Mouse (Mus musculus): ENCODE measurements around the gene Ntng1. TPM values are rescaled to one million over a fixed set of nuclear protein-coding genes. Genes with fewer than 3 reads are reported as not detected.

The Ntng1 gene
- polyA plus RNA-seq, 1 experiment = 0.07 TPM

DNA sequence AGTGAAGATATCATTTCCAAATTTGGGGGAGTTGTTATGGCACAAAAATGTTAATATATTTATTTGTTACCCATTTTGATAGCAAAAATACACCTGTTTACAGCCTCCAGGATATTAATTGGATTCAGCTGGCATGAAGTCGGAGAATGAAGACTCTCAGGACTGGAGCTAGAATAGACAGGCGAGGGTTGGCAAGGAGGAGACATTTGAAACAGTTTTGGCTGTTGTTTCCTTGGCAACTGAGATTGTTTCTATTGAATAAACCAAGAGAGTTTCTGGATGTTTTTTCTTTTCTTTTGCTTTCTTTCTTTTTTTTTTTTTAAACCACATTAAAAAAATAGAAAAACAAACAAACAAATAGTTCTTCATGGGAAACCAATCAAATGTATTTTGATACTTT is 159.7 kb downstream of the Ntng1 start:
- TF ChIP-seq CTCF (IDR thresholded peaks at IDR 0.05; ENCODE audit: borderline replicate concordance, control insufficient read depth, extremely low read depth, insufficient read depth, low read length, poor library complexity) = no peak
- no peak for TF ChIP-seq POLR2A (IDR thresholded peaks at IDR 0.05; ENCODE audit: control insufficient read depth, extremely low read depth, insufficient read depth, low read length, poor library complexity)
- Histone ChIP-seq H3K4me3 (ENCODE audit: control insufficient read depth, insufficient read depth, low read length) (no peak overlapping the region), H3K36me3 (ENCODE audit: control insufficient read depth, insufficient read depth, low read length) (no peaks in the 10 kb centered on the region), H3K27me3 (ENCODE audit: control insufficient read depth, insufficient read depth, low read length) (no peaks in the 10 kb centered on the region), H3K27ac (ENCODE audit: control insufficient read depth, insufficient read depth, low read length) (no peak overlapping the region), H3K4me1 (replicated peaks; ENCODE audit: control insufficient read depth, insufficient read depth, low read length) (no peaks in the 10 kb centered on the region)
- no peak for DNase-seq
- 94% methylated on average over 2 of the region's 2 CpGs for WGBS

DNA sequence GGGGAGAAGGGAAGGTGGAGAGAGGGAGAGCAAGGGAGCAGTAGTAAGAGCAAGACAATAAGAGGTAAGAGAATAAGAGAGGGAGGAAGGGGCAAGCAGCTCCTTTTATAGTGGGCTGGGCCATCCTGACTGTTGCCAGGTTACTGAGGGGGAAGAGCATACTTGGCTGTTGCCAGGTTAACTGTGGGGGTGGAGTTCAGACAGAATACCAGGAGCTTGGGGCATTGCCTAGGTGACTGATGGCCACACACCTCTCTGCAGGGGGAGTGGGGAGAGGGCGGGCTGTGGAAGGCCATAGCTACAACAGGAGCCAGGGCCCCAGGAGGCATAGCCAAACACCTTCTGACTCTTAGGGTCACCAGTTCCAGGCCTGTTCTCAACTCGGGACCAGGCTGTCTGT is 166.2 kb downstream of the Ntng1 start:
- Histone ChIP-seq H3K4me1 (replicated peaks; ENCODE audit: control insufficient read depth, insufficient read depth, low read length) (no peaks in the 10 kb centered on the region), H3K4me3 (ENCODE audit: control insufficient read depth, insufficient read depth, low read length) (no peak overlapping the region), H3K27me3 (ENCODE audit: control insufficient read depth, insufficient read depth, low read length) (no peaks in the 10 kb centered on the region), H3K36me3 (ENCODE audit: control insufficient read depth, insufficient read depth, low read length) (no peaks in the 10 kb centered on the region), H3K27ac (ENCODE audit: control insufficient read depth, insufficient read depth, low read length) (no peak overlapping the region)
- no peak for TF ChIP-seq CTCF (IDR thresholded peaks at IDR 0.05; ENCODE audit: borderline replicate concordance, control insufficient read depth, extremely low read depth, insufficient read depth, low read length, poor library complexity)
- no peak for TF ChIP-seq POLR2A (IDR thresholded peaks at IDR 0.05; ENCODE audit: control insufficient read depth, extremely low read depth, insufficient read depth, low read length, poor library complexity)
- WGBS = 91% methylated on average over 2 of the region's 2 CpGs
- DNase-seq = no peak

- Histone ChIP-seq H3K27me3 (ENCODE audit: control insufficient read depth, insufficient read depth, low read length) (no peaks in the 10 kb centered on the region), H3K27ac (ENCODE audit: control insufficient read depth, insufficient read depth, low read length) (no peak overlapping the region), H3K36me3 (ENCODE audit: control insufficient read depth, insufficient read depth, low read length) (no peaks in the 10 kb centered on the region), H3K4me1 (replicated peaks; ENCODE audit: control insufficient read depth, insufficient read depth, low read length) (no peaks in the 10 kb centered on the region), H3K4me3 (ENCODE audit: control insufficient read depth, insufficient read depth, low read length) (no peak overlapping the region)
- TF ChIP-seq POLR2A (IDR thresholded peaks at IDR 0.05; ENCODE audit: control insufficient read depth, extremely low read depth, insufficient read depth, low read length, poor library complexity) = no peak
- no peak for TF ChIP-seq CTCF (IDR thresholded peaks at IDR 0.05; ENCODE audit: borderline replicate concordance, control insufficient read depth, extremely low read depth, insufficient read depth, low read length, poor library complexity)
- DNase-seq = no peak
- WGBS = 69% methylated on average over 4 of the region's 4 CpGs
These were observed 168.7 kb downstream of the Ntng1 start for GRCm38 (mm10) chr3:109975106-109975505.

DNA sequence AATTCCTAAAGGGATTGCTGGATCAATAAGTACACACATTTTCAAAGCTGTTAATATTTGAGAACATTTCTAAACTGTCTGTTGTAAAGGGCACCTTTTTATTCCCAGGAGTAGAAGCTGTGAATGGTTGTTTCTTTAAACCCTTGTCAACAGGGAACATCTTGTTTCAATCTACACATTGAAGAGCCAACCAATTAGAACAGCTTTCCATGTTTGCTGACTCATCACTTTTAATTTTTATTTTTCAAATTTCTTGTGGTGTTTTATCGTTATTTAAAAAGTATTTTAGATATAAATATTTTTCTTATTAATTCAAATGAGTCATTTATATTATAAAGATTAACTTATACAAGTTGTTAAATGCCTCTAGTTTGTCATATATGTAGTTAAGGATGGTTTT is 172.3 kb downstream of the Ntng1 start:
- DNase-seq = no peak
- Histone ChIP-seq H3K27me3 (ENCODE audit: control insufficient read depth, insufficient read depth, low read length) (no peaks in the 10 kb centered on the region), H3K27ac (ENCODE audit: control insufficient read depth, insufficient read depth, low read length) (no peak overlapping the region), H3K4me1 (replicated peaks; ENCODE audit: control insufficient read depth, insufficient read depth, low read length) (no peaks in the 10 kb centered on the region), H3K36me3 (ENCODE audit: control insufficient read depth, insufficient read depth, low read length) (no peaks in the 10 kb centered on the region), H3K4me3 (ENCODE audit: control insufficient read depth, insufficient read depth, low read length) (no peak overlapping the region)
- WGBS = 92% methylated on average over 1 of the region's 1 CpGs
- TF ChIP-seq CTCF (IDR thresholded peaks at IDR 0.05; ENCODE audit: borderline replicate concordance, control insufficient read depth, extremely low read depth, insufficient read depth, low read length, poor library complexity) (no peak), POLR2A (IDR thresholded peaks at IDR 0.05; ENCODE audit: control insufficient read depth, extremely low read depth, insufficient read depth, low read length, poor library complexity) (no peak)

GRCm38 (mm10) chr3:109970181-109970580 is 173.6 kb downstream of the Ntng1 start:
- Histone ChIP-seq H3K4me1 (replicated peaks; ENCODE audit: control insufficient read depth, insufficient read depth, low read length) (no peaks in the 10 kb centered on the region), H3K4me3 (ENCODE audit: control insufficient read depth, insufficient read depth, low read length) (no peak overlapping the region), H3K36me3 (ENCODE audit: control insufficient read depth, insufficient read depth, low read length) (no peaks in the 10 kb centered on the region), H3K27ac (ENCODE audit: control insufficient read depth, insufficient read depth, low read length) (no peak overlapping the region), H3K27me3 (ENCODE audit: control insufficient read depth, insufficient read depth, low read length) (no peaks in the 10 kb centered on the region)
- TF ChIP-seq CTCF (IDR thresholded peaks at IDR 0.05; ENCODE audit: borderline replicate concordance, control insufficient read depth, extremely low read depth, insufficient read depth, low read length, poor library complexity) = no peak
- DNase-seq = no peak

DNA sequence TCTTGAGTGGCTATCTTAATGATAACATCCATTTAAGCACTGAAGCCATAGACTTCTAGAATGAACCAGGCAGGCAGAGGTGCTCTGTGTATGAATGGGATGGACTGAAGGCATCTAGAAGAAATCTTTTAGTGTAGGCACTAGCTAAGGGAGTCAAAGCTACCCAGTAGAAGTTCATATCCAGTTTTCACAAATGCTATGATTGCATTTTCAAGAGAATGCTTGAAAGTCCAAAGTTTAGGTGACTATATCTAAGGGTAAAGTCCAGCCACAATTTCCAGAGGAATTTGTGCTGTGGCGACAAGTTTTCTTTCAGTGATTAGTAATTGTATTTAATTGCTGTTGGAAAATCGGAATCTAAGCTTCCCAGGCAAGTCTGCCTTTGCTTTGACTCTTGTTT is 181.2 kb downstream of the Ntng1 start:
- 89% methylated on average over 2 of the region's 2 CpGs for WGBS
- no peaks in the 10 kb centered on the region for H3K36me3 ChIP-seq (ENCODE audit: control insufficient read depth, insufficient read depth, low read length)
- H3K4me3 ChIP-seq (ENCODE audit: control insufficient read depth, insufficient read depth, low read length) = no peak overlapping the region
- no peak for DNase-seq
- H3K4me1 ChIP-seq (replicated peaks; ENCODE audit: control insufficient read depth, insufficient read depth, low read length) = no peaks in the 10 kb centered on the region
- H3K27me3 ChIP-seq (ENCODE audit: control insufficient read depth, insufficient read depth, low read length) = no peaks in the 10 kb centered on the region
- TF ChIP-seq POLR2A (IDR thresholded peaks at IDR 0.05; ENCODE audit: control insufficient read depth, extremely low read depth, insufficient read depth, low read length, poor library complexity) (no peak), CTCF (IDR thresholded peaks at IDR 0.05; ENCODE audit: borderline replicate concordance, control insufficient read depth, extremely low read depth, insufficient read depth, low read length, poor library complexity) (no peak)
- no peak overlapping the region for H3K27ac ChIP-seq (ENCODE audit: control insufficient read depth, insufficient read depth, low read length)

DNA sequence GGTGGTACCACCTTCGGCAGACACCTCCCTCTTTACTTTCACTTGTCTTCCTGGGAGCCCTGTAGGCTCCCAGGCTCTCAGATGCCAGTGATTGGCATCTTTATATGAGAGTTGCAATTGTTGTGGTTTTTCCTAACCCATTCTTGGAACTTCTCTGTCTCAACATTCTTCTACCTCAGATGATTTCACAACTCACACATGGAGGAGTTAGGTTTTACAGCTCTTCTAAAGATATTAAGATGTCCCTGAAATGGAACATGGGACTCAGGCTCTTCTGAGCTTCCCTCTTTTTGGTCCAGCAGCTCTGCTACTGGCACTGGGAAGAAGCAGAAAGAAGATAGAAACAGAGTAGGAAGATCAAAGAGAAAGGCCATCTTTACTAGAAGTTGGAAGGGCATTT is 200.9 kb downstream of the Ntng1 start:
- H3K36me3 ChIP-seq (ENCODE audit: control insufficient read depth, insufficient read depth, low read length) = no peaks in the 10 kb centered on the region
- no peak overlapping the region for H3K27ac ChIP-seq (ENCODE audit: control insufficient read depth, insufficient read depth, low read length)
- H3K4me3 ChIP-seq (ENCODE audit: control insufficient read depth, insufficient read depth, low read length) = no peak overlapping the region
- TF ChIP-seq POLR2A (IDR thresholded peaks at IDR 0.05; ENCODE audit: control insufficient read depth, extremely low read depth, insufficient read depth, low read length, poor library complexity) (no peak), CTCF (IDR thresholded peaks at IDR 0.05; ENCODE audit: borderline replicate concordance, control insufficient read depth, extremely low read depth, insufficient read depth, low read length, poor library complexity) (no peak)
- 96% methylated on average over 1 of the region's 1 CpGs for WGBS
- DNase-seq = no peak
- H3K4me1 ChIP-seq (replicated peaks; ENCODE audit: control insufficient read depth, insufficient read depth, low read length) = no peaks in the 10 kb centered on the region
- H3K27me3 ChIP-seq (ENCODE audit: control insufficient read depth, insufficient read depth, low read length) = no peaks in the 10 kb centered on the region
